Mouse (Mus musculus): ENCODE results near the gene Il9r.
A peak's percentile ranks its signal among the peaks of the same experiment; 100 is the strongest.

Gene Il9r

GRCm38 (mm10) chr11:32226124-32226871, 26.2 kb upstream of the Il9r start, which contains the start of gene Mpg:
TSS of gene Mpg (plus strand) at chr11:32226505.
- peak; percentile 91 for DNase-seq

- peak; percentile 15 for DNase-seq
These were observed 25.4 kb upstream of the Il9r start for GRCm38 (mm10) chr11:32225222-32226104.

GRCm38 (mm10) chr11:32224468-32225139, 24.5 kb upstream of the Il9r start:
- DNase-seq, result no peak

DNA sequence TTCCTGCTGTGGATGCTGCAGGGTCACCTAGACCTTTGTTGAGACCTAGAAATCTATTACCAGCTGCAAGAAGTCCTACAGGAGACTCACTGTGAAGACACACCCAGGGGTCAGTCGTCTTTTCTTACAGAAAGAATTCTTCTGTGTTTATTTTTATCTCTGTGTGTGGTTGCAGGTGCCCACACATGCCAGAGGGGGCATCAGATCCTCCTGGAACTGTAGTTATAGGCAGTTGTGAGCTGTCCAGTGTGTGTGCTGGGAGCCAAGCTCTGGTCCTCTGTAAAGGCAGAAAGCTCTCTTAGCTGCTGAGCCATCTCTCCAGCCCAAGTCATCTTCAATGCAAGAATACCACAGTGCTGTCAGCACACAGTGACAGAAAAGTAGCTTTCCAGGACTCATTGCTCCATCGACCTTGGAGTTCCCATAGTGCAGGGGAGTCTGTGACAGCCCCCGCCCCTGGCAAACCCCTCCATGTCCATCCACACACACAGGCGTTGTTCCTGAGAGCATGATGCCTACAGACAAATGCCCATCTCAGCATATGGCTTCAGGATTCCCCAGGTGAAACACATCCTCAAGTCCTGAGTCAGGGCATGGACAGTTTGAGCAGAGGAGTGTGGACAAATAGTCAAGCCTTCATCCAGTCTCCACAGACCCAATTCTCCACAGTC, 23.4 kb upstream of the Il9r start:
- DNase-seq, result no peak

DNA sequence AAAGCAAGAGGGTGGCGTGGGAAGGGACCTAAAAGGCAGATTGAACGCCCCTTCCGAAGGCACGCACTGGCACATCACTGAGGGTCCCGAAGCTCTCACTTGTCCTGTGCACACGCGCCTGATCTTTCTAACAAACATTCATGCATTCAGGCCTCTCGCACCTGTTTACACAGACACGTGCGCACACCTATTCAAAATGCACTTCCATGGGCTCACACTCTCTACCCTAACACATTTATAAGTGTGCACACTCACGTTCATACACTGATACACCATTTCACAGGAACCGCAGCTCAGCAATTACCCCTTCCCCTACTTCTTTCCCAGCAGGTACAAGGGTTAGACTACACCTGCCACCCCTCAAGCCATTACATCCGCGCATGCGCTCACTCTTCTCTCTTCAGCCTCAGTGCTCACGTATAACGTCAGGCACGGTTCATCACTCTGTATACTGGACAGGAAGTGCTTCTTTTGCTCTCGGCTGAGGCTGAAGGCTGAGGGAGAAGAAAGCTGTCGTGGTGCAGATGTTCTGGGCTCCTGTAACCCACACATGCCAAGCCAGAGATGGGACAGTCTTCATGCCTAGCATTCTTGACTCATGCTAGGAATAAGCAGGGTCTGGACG, 22.6 kb upstream of the Il9r start:
- peak; percentile 15 for DNase-seq

GRCm38 (mm10) chr11:32221951-32222409, 21.9 kb upstream of the Il9r start, which contains the start of gene Rhbdf1:
TSS of gene Rhbdf1 (minus strand) at chr11:32222300.
- no peak for DNase-seq

DNA sequence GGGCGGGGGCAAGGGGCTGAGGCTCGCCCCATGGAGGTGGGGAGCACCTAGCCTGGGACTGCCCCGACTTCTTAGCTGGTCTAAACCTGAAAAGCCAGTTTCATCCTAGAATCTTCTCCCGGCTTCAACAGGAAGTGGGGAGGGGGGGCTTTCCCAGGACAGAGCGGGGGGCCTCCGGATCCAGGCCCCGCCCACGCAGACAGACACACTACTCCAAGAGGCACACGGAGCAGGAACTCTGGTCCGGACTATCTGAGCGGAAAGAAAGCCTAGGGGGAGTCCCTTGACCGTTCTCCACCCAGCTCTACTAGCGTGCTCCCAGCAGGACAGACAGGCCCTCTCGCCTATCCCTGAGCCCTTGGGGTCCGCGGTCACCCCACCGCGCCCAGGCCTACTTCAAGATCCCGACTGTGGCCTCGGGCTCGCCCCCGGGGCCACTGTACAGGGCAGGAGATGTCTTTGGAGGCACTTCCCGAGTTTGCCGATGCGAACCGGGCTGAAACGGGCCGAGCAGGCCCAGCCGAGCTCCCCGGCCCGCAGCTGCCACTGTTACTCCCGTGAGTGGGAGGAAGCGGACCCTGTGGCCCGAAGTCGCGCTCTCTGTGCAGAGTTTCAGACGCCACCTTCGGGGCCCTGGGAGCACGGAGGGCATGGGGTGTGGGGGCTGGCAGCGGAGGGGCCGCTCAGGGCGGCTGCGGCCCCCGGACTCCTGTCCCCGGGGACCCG, 21.3 kb upstream of the Il9r start:
- peak; percentile 23 for DNase-seq

GRCm38 (mm10) chr11:32220607-32221224, 20.6 kb upstream of the Il9r start:
- no peak for DNase-seq

DNA sequence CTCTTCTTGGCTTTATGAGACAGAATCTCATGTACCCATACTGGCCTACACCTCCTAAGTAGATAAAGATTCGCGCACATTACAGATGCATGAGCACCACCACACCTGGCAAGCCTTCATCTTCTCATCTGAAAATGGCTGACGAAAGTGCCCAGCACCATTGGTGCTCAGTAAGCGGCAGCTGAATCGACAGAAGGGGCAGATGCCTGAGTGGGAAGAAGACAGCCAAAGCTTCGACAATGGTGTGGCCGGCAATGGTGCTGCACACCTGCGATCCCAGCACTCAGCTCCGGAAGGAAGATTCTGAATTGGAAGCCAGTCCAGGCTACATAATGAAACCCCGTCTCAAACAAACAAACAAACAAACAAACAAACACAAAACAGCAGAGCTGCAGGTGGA, 19.2 kb upstream of the Il9r start:
- DNase-seq, result no peak

DNA sequence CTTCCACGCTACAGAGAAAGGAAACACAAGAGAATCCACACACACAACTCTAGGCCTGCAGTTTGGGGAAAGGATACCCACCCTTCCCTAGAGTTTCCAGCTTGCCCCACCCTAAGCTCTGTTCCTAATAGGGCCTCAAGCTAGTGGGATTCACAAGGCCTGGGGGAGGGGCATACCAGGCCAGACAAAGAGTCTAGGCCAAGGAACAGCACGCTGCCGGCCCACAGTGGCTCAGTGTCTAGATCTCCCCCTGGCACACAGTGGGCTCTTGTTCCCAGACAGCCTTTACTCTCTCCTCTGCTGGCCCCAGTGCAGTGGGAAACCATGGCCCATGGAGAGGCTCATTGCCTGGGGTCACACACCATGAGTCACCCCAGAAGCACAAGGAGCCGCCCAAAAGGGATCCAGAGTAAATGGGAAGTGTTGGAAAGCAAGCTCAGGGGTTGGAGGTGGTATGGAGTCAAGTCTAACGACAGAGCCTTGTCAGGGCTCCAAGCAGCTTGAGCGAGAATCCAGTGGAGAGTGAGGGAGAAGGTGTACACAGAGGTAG, 18.5 kb upstream of the Il9r start:
- DNase-seq, result no peak

GRCm38 (mm10) chr11:32216851-32217250, 16.8 kb upstream of the Il9r start:
- DNase-seq, result peak; percentile 66

DNA sequence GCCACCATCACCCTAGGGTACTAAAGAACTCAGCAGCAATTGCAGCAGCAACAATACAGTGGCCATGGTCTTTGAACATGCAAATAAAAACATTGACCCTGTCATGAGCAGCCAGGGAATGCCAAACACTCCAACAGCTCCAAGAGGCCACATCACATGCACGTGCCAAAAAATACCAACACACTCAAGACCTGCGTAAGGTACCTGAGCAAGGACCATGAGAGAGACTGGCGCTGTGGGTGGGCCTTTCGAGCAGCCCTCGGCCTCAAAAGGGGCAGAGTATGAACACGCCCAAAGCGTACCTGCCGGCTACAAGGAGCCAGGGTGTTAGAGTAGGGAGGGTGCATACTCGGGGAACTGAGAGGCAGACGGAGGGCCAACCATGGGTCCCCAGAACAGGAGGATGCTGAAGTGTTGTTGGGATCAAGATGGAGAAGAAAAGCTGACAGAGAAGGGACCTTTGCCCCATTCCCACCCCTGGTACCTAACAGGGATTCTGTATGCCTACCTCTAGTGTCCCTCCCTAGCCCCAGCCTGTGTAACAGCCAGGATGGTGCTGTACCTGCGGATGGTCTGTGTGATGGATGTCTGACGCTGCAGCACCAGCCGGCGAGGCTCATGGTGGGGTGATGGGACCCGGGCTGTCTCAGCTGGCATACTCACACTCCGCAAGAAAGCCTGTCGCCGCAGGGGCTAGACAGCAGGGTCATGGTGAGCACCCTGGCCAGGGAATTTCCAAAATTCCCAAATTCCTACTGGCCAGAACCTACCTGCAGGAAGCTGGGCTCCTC, 15.5 kb upstream of the Il9r start:
- DNase-seq, result no peak

GRCm38 (mm10) chr11:32210623-32211022, 10.5 kb upstream of the Il9r start:
- no peak for DNase-seq

GRCm38 (mm10) chr11:32205058-32205873, 5.2 kb upstream of the Il9r start, which contains the start of gene Snrnp25:
TSS of gene Snrnp25 (plus strand) at chr11:32205415.
- peak; percentile 96 for DNase-seq

- DNase-seq, result peak; percentile 23
These were observed 2.0 kb upstream of the Il9r start for GRCm38 (mm10) chr11:32201922-32202685.

- DNase-seq, result peak; percentile 41
These were observed 913 bp upstream of the Il9r start for GRCm38 (mm10) chr11:32200992-32201391.

- DNase-seq, result peak; percentile 60
These were observed 849 bp downstream of the Il9r start for GRCm38 (mm10) chr11:32199230-32199629.

Measured in thymus, postnatal 25 days (tissue).